Mouse (Mus musculus): Measurements from ENCODE around the gene Ccnf. TPM values are rescaled to one million over a fixed set of nuclear protein-coding genes. Genes with fewer than 3 reads are reported as not detected.

Ccnf gene
- polyA plus RNA-seq, 1 experiment = 33.4 TPM

DNA sequence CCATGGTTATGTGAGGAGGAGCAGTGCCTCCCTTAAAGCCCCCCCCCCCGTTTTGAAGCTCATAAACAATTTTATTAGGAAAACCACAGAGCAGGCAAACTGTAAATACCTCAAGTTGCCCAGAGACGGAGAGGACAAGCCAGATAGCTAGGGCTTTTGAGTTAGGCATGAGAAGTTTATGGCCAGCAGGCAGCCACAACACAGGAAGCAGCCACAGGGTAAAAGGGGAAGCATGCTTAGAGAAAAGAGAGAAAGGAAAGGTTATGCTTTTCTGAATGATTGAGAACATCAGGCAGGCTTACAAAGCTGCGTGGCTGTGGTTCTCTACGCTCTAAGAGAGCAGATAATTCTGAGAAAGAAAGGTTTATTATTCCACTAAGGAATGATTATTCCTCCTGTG is 9.2 kb upstream of the Ccnf start:
- no peak for TF ChIP-seq POLR2A (IDR thresholded peaks at IDR 0.05; ENCODE audit: borderline replicate concordance, low read depth, low read length)
- TF ChIP-seq CTCF (IDR thresholded peaks at IDR 0.05; ENCODE audit: low read depth, low read length) = no peak
- peak overlapping the region; percentile 67 for H3K27ac ChIP-seq (ENCODE audit: insufficient read depth, low read depth, low read length)
- H3K4me3 ChIP-seq (ENCODE audit: insufficient read depth, low read length) = no peak overlapping the region
- peaks cover 12% of the 10 kb centered on the region for H3K4me1 ChIP-seq (ENCODE audit: control insufficient read depth, insufficient read depth, low read length)

GRCm38 (mm10) chr17:24259702-24260101 is 8.4 kb upstream of the Ccnf start:
- peak overlapping the region; percentile 67 for H3K27ac ChIP-seq (ENCODE audit: insufficient read depth, low read depth, low read length)
- peaks cover 12% of the 10 kb centered on the region for H3K4me1 ChIP-seq (ENCODE audit: control insufficient read depth, insufficient read depth, low read length)
- TF ChIP-seq POLR2A (IDR thresholded peaks at IDR 0.05; ENCODE audit: borderline replicate concordance, low read depth, low read length) = no peak
- TF ChIP-seq CTCF (IDR thresholded peaks at IDR 0.05; ENCODE audit: low read depth, low read length) = no peak
- no peak overlapping the region for H3K4me3 ChIP-seq (ENCODE audit: insufficient read depth, low read length)

GRCm38 (mm10) chr17:24258981-24259380 is 7.7 kb upstream of the Ccnf start:
- H3K4me3 ChIP-seq (ENCODE audit: insufficient read depth, low read length) = no peak overlapping the region
- H3K27ac ChIP-seq (ENCODE audit: insufficient read depth, low read depth, low read length) = no peak overlapping the region
- peaks cover 12% of the 10 kb centered on the region for H3K4me1 ChIP-seq (ENCODE audit: control insufficient read depth, insufficient read depth, low read length)
- no peak for TF ChIP-seq POLR2A (IDR thresholded peaks at IDR 0.05; ENCODE audit: borderline replicate concordance, low read depth, low read length)
- no peak for TF ChIP-seq CTCF (IDR thresholded peaks at IDR 0.05; ENCODE audit: low read depth, low read length)

DNA sequence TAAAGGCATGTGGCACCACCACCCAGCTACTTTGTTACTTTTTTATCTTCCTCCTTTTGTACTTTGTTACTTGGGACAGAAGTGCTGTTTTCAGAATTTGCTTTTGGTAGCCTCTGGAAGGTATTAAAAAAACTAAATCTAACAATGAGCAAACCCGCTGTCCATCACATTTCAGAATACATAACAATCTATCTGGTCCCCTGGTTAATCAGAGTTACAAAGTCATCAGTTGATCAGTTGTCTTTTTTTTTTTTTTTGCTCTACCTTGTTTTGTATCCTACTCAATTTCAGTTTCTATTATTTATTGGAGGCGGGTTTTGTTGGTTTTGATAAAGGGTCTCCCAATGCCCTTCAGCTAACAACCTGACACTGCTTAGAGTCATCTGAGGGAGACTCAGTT is 1.0 kb upstream of the Ccnf start:
- peaks cover 6% of the 10 kb centered on the region; the same call in 1 of the 2 replicates for H3K4me1 ChIP-seq (ENCODE audit: control insufficient read depth, insufficient read depth, low read length)
- H3K4me3 ChIP-seq (ENCODE audit: insufficient read depth, low read length) = 0 out of 2 replicates have a peak overlapping the region, but pooled peaks have one; percentile 58
- peak overlapping the region; percentile 75; the same call in 1 of the 2 replicates for H3K27ac ChIP-seq (ENCODE audit: insufficient read depth, low read depth, low read length)
- no peak for TF ChIP-seq CTCF (IDR thresholded peaks at IDR 0.05; ENCODE audit: low read depth, low read length)
- TF ChIP-seq POLR2A (IDR thresholded peaks at IDR 0.05; ENCODE audit: borderline replicate concordance, low read depth, low read length) = no peak

DNA sequence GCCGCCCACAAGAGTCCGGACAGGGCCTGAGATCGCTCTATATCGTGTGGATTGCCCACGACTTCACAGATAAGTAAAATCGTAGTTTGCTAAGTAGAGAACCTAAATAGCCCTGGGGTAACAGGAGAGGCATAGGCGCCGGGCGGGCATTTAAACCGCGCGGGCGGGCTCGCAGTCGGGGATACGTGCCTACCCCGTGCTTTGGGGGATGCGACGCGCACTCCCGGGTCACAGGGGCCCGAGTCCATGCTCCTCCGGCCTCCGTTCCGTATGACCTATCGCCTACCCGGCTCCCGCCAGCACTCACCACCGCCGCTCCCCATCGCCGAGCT is 330 bp downstream of the Ccnf start:
- no peak for TF ChIP-seq CTCF (IDR thresholded peaks at IDR 0.05; ENCODE audit: low read depth, low read length)
- no peak for TF ChIP-seq POLR2A (IDR thresholded peaks at IDR 0.05; ENCODE audit: borderline replicate concordance, low read depth, low read length)
- Histone ChIP-seq H3K4me1 (ENCODE audit: control insufficient read depth, insufficient read depth, low read length) (peaks cover 6% of the 10 kb centered on the region; the same call in 1 of the 2 replicates), H3K4me3 (ENCODE audit: insufficient read depth, low read length) (peak overlapping the region; percentile 85), H3K27ac (ENCODE audit: insufficient read depth, low read depth, low read length) (peak overlapping the region; percentile 60)

- Histone ChIP-seq H3K27ac (ENCODE audit: insufficient read depth, low read depth, low read length) (no peak overlapping the region), H3K4me1 (ENCODE audit: control insufficient read depth, insufficient read depth, low read length) (peaks cover 6% of the 10 kb centered on the region; the same call in 1 of the 2 replicates), H3K4me3 (ENCODE audit: insufficient read depth, low read length) (no peak overlapping the region)
- TF ChIP-seq POLR2A (IDR thresholded peaks at IDR 0.05; ENCODE audit: borderline replicate concordance, low read depth, low read length) (no peak), CTCF (IDR thresholded peaks at IDR 0.05; ENCODE audit: low read depth, low read length) (no peak)
Measured at GRCm38 (mm10) chr17:24248641-24249040, 2.6 kb downstream of the Ccnf start.

- no peak for TF ChIP-seq CTCF (IDR thresholded peaks at IDR 0.05; ENCODE audit: low read depth, low read length)
- Histone ChIP-seq H3K4me3 (ENCODE audit: insufficient read depth, low read length) (no peak overlapping the region), H3K27ac (ENCODE audit: insufficient read depth, low read depth, low read length) (no peak overlapping the region), H3K4me1 (ENCODE audit: control insufficient read depth, insufficient read depth, low read length) (no peaks in the 10 kb centered on the region)
Measured at GRCm38 (mm10) chr17:24244061-24244460, 7.2 kb downstream of the Ccnf start.

GRCm38 (mm10) chr17:24243311-24243969 is 7.8 kb downstream of the Ccnf start:
- TF ChIP-seq CTCF (IDR thresholded peaks at IDR 0.05; ENCODE audit: low read depth, low read length) = peak; percentile 52; the same call in 1 of the 2 replicates
- TF ChIP-seq POLR2A (IDR thresholded peaks at IDR 0.05; ENCODE audit: borderline replicate concordance, low read depth, low read length) = no peak
- no peak overlapping the region for H3K4me3 ChIP-seq (ENCODE audit: insufficient read depth, low read length)
- H3K27ac ChIP-seq (ENCODE audit: insufficient read depth, low read depth, low read length) = no peak overlapping the region
- H3K4me1 ChIP-seq (ENCODE audit: control insufficient read depth, insufficient read depth, low read length) = no peaks in the 10 kb centered on the region

GRCm38 (mm10) chr17:24236921-24237320 is 14.4 kb downstream of the Ccnf start:
- no peak overlapping the region for H3K4me3 ChIP-seq (ENCODE audit: insufficient read depth, low read length)

GRCm38 (mm10) chr17:24236479-24236878 is 14.8 kb downstream of the Ccnf start:
- Histone ChIP-seq H3K27ac (ENCODE audit: insufficient read depth, low read depth, low read length) (no peak overlapping the region), H3K4me1 (ENCODE audit: control insufficient read depth, insufficient read depth, low read length) (no peaks in the 10 kb centered on the region), H3K4me3 (ENCODE audit: insufficient read depth, low read length) (no peak overlapping the region)
- no peak for TF ChIP-seq POLR2A (IDR thresholded peaks at IDR 0.05; ENCODE audit: borderline replicate concordance, low read depth, low read length)
- TF ChIP-seq CTCF (IDR thresholded peaks at IDR 0.05; ENCODE audit: low read depth, low read length) = no peak

More at GRCm38 (mm10) chr17:24236921-24237320, 14.4 kb downstream of the Ccnf start:
- H3K4me1 ChIP-seq (ENCODE audit: control insufficient read depth, insufficient read depth, low read length) = no peaks in the 10 kb centered on the region
- H3K27ac ChIP-seq (ENCODE audit: insufficient read depth, low read depth, low read length) = no peak overlapping the region
- no peak for TF ChIP-seq POLR2A (IDR thresholded peaks at IDR 0.05; ENCODE audit: borderline replicate concordance, low read depth, low read length)
- TF ChIP-seq CTCF (IDR thresholded peaks at IDR 0.05; ENCODE audit: low read depth, low read length) = no peak

All from bone marrow macrophage, adult 2 months (primary cell).